Mouse (Mus musculus): ENCODE measurements around the gene Sox2.

Gene Sox2

GRCm38 (mm10) chr3:34691703-34692393 is 41.6 kb downstream of the Sox2 start:
- no peak for DNase-seq (ENCODE audit: extremely low read depth, low read depth)

GRCm38 (mm10) chr3:34692394-34692745 is 42.2 kb downstream of the Sox2 start:
- no peak for DNase-seq (ENCODE audit: extremely low read depth, low read depth)
